28 mouse cellular contexts compared by ENCODE assay signal in the genomic region with DNA sequence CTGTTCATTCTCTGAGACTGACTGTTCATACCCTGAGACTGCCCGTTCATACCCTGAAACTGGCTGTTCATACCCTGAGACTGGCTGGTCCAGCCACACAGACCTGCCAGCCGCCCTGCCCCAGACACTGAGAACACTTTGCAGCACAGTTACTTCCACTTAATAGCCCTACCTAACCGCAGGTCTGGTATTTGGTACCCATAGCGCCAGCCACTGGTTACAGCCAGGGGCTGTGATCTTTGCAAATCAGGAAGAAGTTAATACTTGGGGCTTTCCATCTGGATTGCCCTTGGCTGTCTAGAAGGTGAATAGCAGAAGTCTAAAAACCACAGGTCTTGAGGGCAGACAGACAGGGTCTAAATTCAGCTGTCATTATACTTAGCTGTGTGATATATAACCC. TPM values are rescaled to one million over a fixed set of nuclear protein-coding genes. Genes with fewer than 3 reads are reported as not detected.
DNase-seq lines count a peak whose midpoint lies in the region; ATAC-seq lines count a peak whose summit lies in the region.
"Had no signal": no experiment of that assay in that cellular context is flagged by ENCODE, and none has a peak within 500 bp of the region (broad histone marks: within the 10 kb centered on the region; RNA-seq: fewer than 3 reads in every experiment).

No protein-coding gene starts in this region.

- peak; percentile 28 to 51 for DNase-seq in lung, adult 18-20 months
- DNase-seq in lung, postnatal 14 days: no peak
- DNase-seq in A20 (ENCODE audit: low read depth, low spot score): peak; percentile 85
- peak; percentile 40 to 54 for DNase-seq in monocyte, adult 2 months (ENCODE audit: low read depth in 1 of 2, low spot score in 2 of 2)
- DNase-seq in cerebellum, adult 11-12 months: no peak
- no peak for DNase-seq in frontal cortex, postnatal 25 days (ENCODE audit: low spot score in 2 of 2)
- no peak for DNase-seq in heart, postnatal 25 days (ENCODE audit: low spot score)
- DNase-seq: adrenal gland, adult 2 months; adrenal gland, postnatal 36 days; cerebellum, adult 9-10 months; cerebellum, postnatal 36 days; embryo, embryonic 11 days; gastrocnemius, postnatal 14 days; heart, adult 11 months; heart, postnatal 4 days; kidney, adult 9 months; kidney, postnatal 14 days; layer of hippocampus, postnatal 36 days; left cerebral cortex, postnatal 4 days; liver, postnatal 0 days; lung, postnatal 4 days; thymus, postnatal 14 days had no signal

- ATAC-seq in common myeloid progenitor, adult 5-6 weeks (replicated peaks; ENCODE audit: low read depth, poor library complexity, severe bottlenecking): peak; percentile 88
- ATAC-seq: CD4-positive, CD25-positive, alpha-beta regulatory T cell, adult 4 months; forebrain, embryonic 16.5 days; intestine, postnatal 0 days; liver, embryonic 12.5 days; liver, postnatal 0 days; midbrain, embryonic 15.5 days had no signal

- intact Hi-C loops in heart, postnatal 25 days (cut with DNase I): no loop called here

RNA-seq across cellular contexts. Expression of a gene that starts 6.8 kb away (rescaled TPM):
- total RNA-seq in common myeloid progenitor, adult 5-6 weeks (2017): 0.29 TPM in 1 of 2 replicates, not detected in the other
- 1 to 10 TPM; 2.8 TPM for total RNA-seq in heart, postnatal 25 days (2021)

RNA-seq across cellular contexts. Expression of a gene that starts 48.7 kb away (rescaled TPM):
- total RNA-seq in common myeloid progenitor, adult 5-6 weeks (2017): not detected in 2 replicates
- under 1 TPM; 0.13 to 0.28 TPM for total RNA-seq in heart, postnatal 25 days (2021)
- total RNA-seq: layer of hippocampus, postnatal 36 days had no signal

Comparison
In these comparisons a context has a peak if more than half of its experiments do, and no peak if none do; other contexts are left out.
1. DNase-seq: peak in lung, adult 18-20 months (2 of 2), A20 (single experiment) and monocyte, adult 2 months (2 of 2); none in lung, postnatal 14 days (single experiment), cerebellum, adult 11-12 months (single experiment), frontal cortex, postnatal 25 days (0 of 2) and heart, postnatal 25 days (single experiment).